Mouse (Mus musculus) ES-E14 (cell line): Measurements from ENCODE around the gene Actn2. TPM values are rescaled to one million over a fixed set of nuclear protein-coding genes. Genes with fewer than 3 reads are reported as not detected.

Experiments
- DNase-seq: peaks from one replicate; pipeline ENCODE4 v3.0.0-alpha.2; 2013; ENCODE audit warnings: low read depth, low spot score
- H3K27ac ChIP-seq: 2 replicates; pipeline ENCODE4 v1.5.1; 2012; ENCODE audit warnings: low read depth, mild to moderate bottlenecking, low read length, moderate library complexity, mixed read lengths; ENCODE audit not compliant: poor library complexity, insufficient read depth, severe bottlenecking
- H3K36me3 ChIP-seq: 2 replicates; pipeline ENCODE4 v1.6.1; 2012; ENCODE audit warnings: mild to moderate bottlenecking, low read length, moderate library complexity, mixed read lengths; ENCODE audit not compliant: control insufficient read depth, poor library complexity, insufficient read depth, severe bottlenecking
- H3K4me1 ChIP-seq, 2 experiments: fragments of 150-350 bp in 1 of 2; sonication (generic) in 1 of 2; 2 replicates each; pipeline ENCODE4 v1.6.1; 2012; ENCODE audit warnings: low read length in 2 of 2, mild to moderate bottlenecking in 1 of 2, mixed read lengths in 1 of 2; ENCODE audit not compliant: control insufficient read depth in 2 of 2, insufficient read depth in 2 of 2, poor library complexity in 1 of 2
- H3K4me3 ChIP-seq, 2 experiments: fragments of 150-350 bp in 1 of 2; sonication (generic) in 1 of 2; 2 replicates each; pipeline ENCODE4 v1.5.1; 2012; ENCODE audit warnings: low read length in 2 of 2, low read depth in 1 of 2, mild to moderate bottlenecking in 1 of 2, mixed read lengths in 1 of 2; ENCODE audit not compliant: insufficient read depth in 1 of 2, poor library complexity in 1 of 2, severe bottlenecking in 1 of 2
- H3K9ac ChIP-seq: 2 replicates; pipeline ENCODE4 v1.6.1; 2012; ENCODE audit warnings: low read depth, mild to moderate bottlenecking, low read length, mixed read lengths; ENCODE audit not compliant: poor library complexity, insufficient read depth, severe bottlenecking
- H3K9me3 ChIP-seq: fragments of 150-350 bp; sonication (generic); 2 replicates; pipeline ENCODE4 v1.6.1; 2012; ENCODE audit warnings: low read depth, mild to moderate bottlenecking, low read length; ENCODE audit not compliant: control insufficient read depth, insufficient read depth
- CHD2 ChIP-seq: IDR thresholded peaks from 2 replicates; pipeline ENCODE4 v1.6.1; 2014; ENCODE audit warnings: mild to moderate bottlenecking, low read depth, low read length, inconsistent platforms
- HCFC1 ChIP-seq: IDR thresholded peaks from 2 replicates; pipeline ENCODE4 v1.6.1; 2012; ENCODE audit warnings: low read length, inconsistent platforms, borderline replicate concordance; ENCODE audit not compliant: insufficient read depth
- MAFK ChIP-seq: IDR thresholded peaks from 2 replicates; pipeline ENCODE4 v1.6.1; 2014; ENCODE audit warnings: mild to moderate bottlenecking, low read depth, low read length, inconsistent platforms; ENCODE audit not compliant: insufficient read depth
- ZC3H11A ChIP-seq: IDR thresholded peaks from 2 replicates; pipeline ENCODE4 v1.6.1; 2012; ENCODE audit warnings: low read depth, mild to moderate bottlenecking, inconsistent platforms, low read length, borderline replicate concordance
- ZNF384 ChIP-seq: IDR thresholded peaks from 2 replicates; pipeline ENCODE4 v1.6.1; 2012; ENCODE audit warnings: low read depth, low read length, inconsistent platforms
- in situ Hi-C, 2 experiments: fragments of 600-800 bp; cut with MboI; formaldehyde crosslinking; loops; one replicate each; pipeline ENCODE4 v1.15.1; 2025; ENCODE audit warnings: low sequenced_read_pairs in 2 of 2, inconsistent platforms in 1 of 2; ENCODE audit not compliant: unreplicated experiment in 2 of 2
- total RNA-seq: library from RNA; depleted of rRNA; stranded (reverse); fragments of 300-350 nt; gene quantifications from 2 replicates; pipeline ENCODE4 v1.2.3, GENCODE M21; 2012

The Actn2 gene
- total RNA-seq, 1 experiment, result 6.9 TPM

DNA sequence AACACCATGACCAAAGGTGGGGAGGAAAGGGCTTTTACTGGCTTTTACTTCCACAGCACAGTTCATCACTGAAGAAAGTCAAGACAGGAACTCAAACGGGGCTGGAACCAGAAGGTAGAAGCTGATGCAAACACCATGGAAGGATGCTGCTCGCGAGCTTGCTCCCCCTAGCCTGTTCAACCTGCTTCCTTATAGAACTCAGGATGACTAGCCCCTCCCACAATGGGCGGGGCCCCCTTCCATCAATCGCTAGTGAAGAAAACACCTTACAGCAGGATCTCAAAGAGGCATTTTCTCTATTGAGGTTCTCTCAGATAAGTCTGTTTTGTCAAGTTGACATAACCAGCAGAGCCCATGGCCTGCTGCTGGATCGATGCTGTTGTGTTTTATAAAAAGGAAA, 76.6 kb downstream of the Actn2 start:
- H3K4me3 ChIP-seq, result no peak overlapping the region

GRCm38 (mm10) chr13:12261505-12261904, 79.1 kb downstream of the Actn2 start:
- H3K36me3 ChIP-seq, result no peaks in the 10 kb centered on the region
- H3K4me1 ChIP-seq, result peaks cover 0 to 4% of the 10 kb centered on the region in 2 experiments; a peak in 2 of 4 replicates
- H3K9ac ChIP-seq, result no peak overlapping the region
- H3K9me3 ChIP-seq, result no peaks in the 10 kb centered on the region
- in situ Hi-C loops, result no loop called here
- peak overlapping the region; percentile 61; the same call in 1 of the 2 replicates for H3K27ac ChIP-seq
- TF ChIP-seq ZNF384 (no peak), ZC3H11A (no peak), CHD2 (no peak), MAFK (no peak), HCFC1 (no peak)
- no peak for DNase-seq
- H3K4me3 ChIP-seq, result no peak overlapping the region

More for the DNA sequence above, 76.6 kb downstream of the Actn2 start:
- TF ChIP-seq ZNF384, result no peak
- TF ChIP-seq MAFK, result no peak
- TF ChIP-seq ZC3H11A, result no peak
- no peak for TF ChIP-seq CHD2
- no peak for TF ChIP-seq HCFC1
- no peaks in the 10 kb centered on the region for H3K36me3 ChIP-seq
- 0 out of 4 replicates have a peak, but pooled peaks cover 0 to 2% of the 10 kb centered on the region in 2 experiments for H3K4me1 ChIP-seq
- in situ Hi-C loops, result no loop called here
- H3K9ac ChIP-seq, result no peak overlapping the region
- H3K9me3 ChIP-seq, result no peaks in the 10 kb centered on the region
- no peak for DNase-seq
- H3K27ac ChIP-seq, result no peak overlapping the region

- Histone ChIP-seq H3K36me3 (no peaks in the 10 kb centered on the region), H3K4me3 (peak within 1 kb of the TSS; percentile 93 to 98), H3K4me1 (peaks cover 0 to 5% of the 10 kb centered on the region in 2 experiments; a peak in 2 of 4 replicates), H3K9me3 (no peaks in the 10 kb centered on the region), H3K9ac (peak within 1 kb of the TSS; percentile 90), H3K27ac (no peak within 1 kb of the TSS)
- TF ChIP-seq HCFC1 (peak; percentile 96), CHD2 (no peak; the same call in 1 of the 2 replicates)
- DNase-seq, result peak; percentile 96
- in situ Hi-C loops, result no loop called here
Measured at GRCm38 (mm10) chr13:12257391-12258380, 82.9 kb downstream of the Actn2 start, which contains the start of gene Mtr. Gene Mtr, minus strand, starts transcription at chr13:12258113.

DNA sequence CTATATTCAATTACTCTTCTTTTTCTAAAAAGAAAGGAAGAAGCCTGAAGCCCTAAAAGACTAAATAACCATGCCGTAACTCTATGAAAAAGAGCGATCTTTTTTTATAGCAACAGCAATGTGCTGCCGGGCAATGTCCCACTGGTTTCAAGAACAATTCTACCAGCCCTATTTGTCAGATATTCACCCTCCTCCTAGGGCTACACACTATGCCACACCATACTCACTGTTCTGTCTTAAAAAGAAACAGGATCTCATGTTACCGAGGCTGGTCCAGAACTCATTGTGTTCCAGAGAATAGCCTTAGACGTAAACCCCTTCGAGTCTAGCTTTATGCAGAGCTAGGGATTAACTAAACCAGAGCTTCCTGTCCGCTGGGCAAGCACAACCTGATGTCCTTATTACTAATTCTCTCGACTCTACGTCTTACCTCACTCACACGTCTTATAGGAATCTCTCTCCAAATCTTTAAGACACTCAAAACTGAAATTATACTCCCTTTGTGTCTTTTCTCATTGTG, 83.6 kb downstream of the Actn2 start:
- no peak for TF ChIP-seq CHD2
- no peak for TF ChIP-seq ZNF384
- TF ChIP-seq ZC3H11A, result no peak
- TF ChIP-seq HCFC1, result no peak
- no peak for TF ChIP-seq MAFK
- in situ Hi-C loops, result no loop called here
- peak overlapping the region; percentile 93 to 98 for H3K4me3 ChIP-seq
- no peaks in the 10 kb centered on the region for H3K9me3 ChIP-seq
- H3K4me1 ChIP-seq, result peaks cover 0 to 5% of the 10 kb centered on the region in 2 experiments; a peak in 2 of 4 replicates
- H3K36me3 ChIP-seq, result no peaks in the 10 kb centered on the region
- H3K27ac ChIP-seq, result no peak overlapping the region
- H3K9ac ChIP-seq, result 0 out of 2 replicates have a peak overlapping the region, but pooled peaks have one; percentile 90
- no peak for DNase-seq
